Mouse (Mus musculus): ENCODE results near the gene Ccdc15.

The Ccdc15 gene

GRCm38 (mm10) chr9:37349050-37349449 lies 818 bp upstream of the Ccdc15 start:
- peak; percentile 9 for DNase-seq

GRCm38 (mm10) chr9:37347184-37347987 lies 846 bp downstream of the Ccdc15 start:
- peak; percentile 14 for DNase-seq

- DNase-seq: no peak
Observed at GRCm38 (mm10) chr9:37345406-37345805, 2.8 kb downstream of the Ccdc15 start.

- no peak for DNase-seq
Observed at GRCm38 (mm10) chr9:37329456-37329855, 18.8 kb downstream of the Ccdc15 start.

- no peak for DNase-seq
Observed at GRCm38 (mm10) chr9:37301720-37302119, 46.5 kb downstream of the Ccdc15 start.

GRCm38 (mm10) chr9:37300501-37300900 lies 47.7 kb downstream of the Ccdc15 start:
- peak; percentile 60 for DNase-seq

- no peak for DNase-seq
Observed at GRCm38 (mm10) chr9:37295586-37295985, 52.6 kb downstream of the Ccdc15 start.

- DNase-seq: no peak
Observed at GRCm38 (mm10) chr9:37266622-37267021, 81.6 kb downstream of the Ccdc15 start.

- DNase-seq: no peak
Observed at GRCm38 (mm10) chr9:37255889-37256225, 92.4 kb downstream of the Ccdc15 start.

- DNase-seq: no peak
Observed at GRCm38 (mm10) chr9:37255149-37255888, 92.9 kb downstream of the Ccdc15 start, which contains the start of gene Slc37a2. Gene Slc37a2 (minus strand): TSS chr9:37255738.

- no peak for DNase-seq
Observed at GRCm38 (mm10) chr9:37254531-37255110, 93.6 kb downstream of the Ccdc15 start.

- no peak for DNase-seq
Observed at GRCm38 (mm10) chr9:37250631-37251030, 97.6 kb downstream of the Ccdc15 start.

- no peak for DNase-seq
Observed at GRCm38 (mm10) chr9:37249976-37250375, 98.3 kb downstream of the Ccdc15 start.

GRCm38 (mm10) chr9:37248381-37248906 lies 99.8 kb downstream of the Ccdc15 start:
- DNase-seq: no peak

- DNase-seq: no peak
Observed at GRCm38 (mm10) chr9:37247429-37247828, 100.8 kb downstream of the Ccdc15 start.

- no peak for DNase-seq
Observed at GRCm38 (mm10) chr9:37245810-37246209, 102.4 kb downstream of the Ccdc15 start.

- no peak for DNase-seq
Observed at GRCm38 (mm10) chr9:37245404-37245803, 102.8 kb downstream of the Ccdc15 start.

GRCm38 (mm10) chr9:37244600-37244999 lies 103.6 kb downstream of the Ccdc15 start:
- DNase-seq: no peak

GRCm38 (mm10) chr9:37242764-37243163 lies 105.5 kb downstream of the Ccdc15 start:
- no peak for DNase-seq

- no peak for DNase-seq
Observed at GRCm38 (mm10) chr9:37235951-37236737, 112.1 kb downstream of the Ccdc15 start.

GRCm38 (mm10) chr9:37232201-37233195 lies 115.7 kb downstream of the Ccdc15 start:
- no peak for DNase-seq
